Mouse (Mus musculus) MN1 (cell line): ENCODE measurements around the gene Grwd1.
A peak's percentile ranks its signal among the peaks of the same experiment; 100 is the strongest.

ENCODE experiments used
- DNase-seq: peaks from one replicate; pipeline ENCODE4 v3.0.0-alpha.2; 2016; ENCODE audit warnings: low spot score

The Grwd1 gene

DNA sequence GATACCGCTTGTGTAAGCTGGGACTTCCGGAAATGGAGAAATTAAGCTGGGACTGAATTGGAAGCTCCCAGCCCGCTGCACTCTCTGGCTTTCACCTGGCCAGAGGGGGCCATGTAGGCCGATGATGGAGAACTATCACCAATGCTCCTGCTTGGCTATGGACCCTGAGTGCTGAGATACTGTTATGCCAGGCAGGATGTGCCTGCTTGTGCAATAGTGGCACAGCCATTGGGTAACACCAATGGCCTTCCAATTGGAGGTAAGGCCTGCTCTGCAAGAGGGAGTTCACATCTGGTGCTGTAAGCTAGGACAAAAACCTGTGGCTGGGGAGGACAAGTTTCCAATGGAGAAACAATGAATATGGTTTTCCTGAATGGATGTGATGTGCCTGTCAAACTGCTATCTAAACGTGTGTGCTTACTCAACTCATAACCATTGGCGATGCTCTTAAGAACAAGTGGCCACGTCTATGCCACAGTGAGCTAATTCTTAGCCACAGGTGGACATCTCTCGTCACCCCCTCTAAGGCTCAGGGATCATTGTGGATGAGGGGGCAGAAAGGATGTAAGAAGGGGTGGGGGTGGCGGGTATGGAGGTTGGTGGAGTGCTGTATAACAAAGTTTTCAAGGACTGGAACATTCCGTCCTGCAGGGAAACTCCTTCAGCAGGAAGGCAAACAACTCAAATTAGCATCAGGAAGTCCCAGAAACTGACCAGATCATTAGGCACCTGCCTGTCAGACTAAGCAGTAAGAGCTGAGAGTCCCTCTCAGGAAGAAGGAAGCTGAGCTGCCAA, 12.4 kb upstream of the Grwd1 start:
- no peak for DNase-seq

DNA sequence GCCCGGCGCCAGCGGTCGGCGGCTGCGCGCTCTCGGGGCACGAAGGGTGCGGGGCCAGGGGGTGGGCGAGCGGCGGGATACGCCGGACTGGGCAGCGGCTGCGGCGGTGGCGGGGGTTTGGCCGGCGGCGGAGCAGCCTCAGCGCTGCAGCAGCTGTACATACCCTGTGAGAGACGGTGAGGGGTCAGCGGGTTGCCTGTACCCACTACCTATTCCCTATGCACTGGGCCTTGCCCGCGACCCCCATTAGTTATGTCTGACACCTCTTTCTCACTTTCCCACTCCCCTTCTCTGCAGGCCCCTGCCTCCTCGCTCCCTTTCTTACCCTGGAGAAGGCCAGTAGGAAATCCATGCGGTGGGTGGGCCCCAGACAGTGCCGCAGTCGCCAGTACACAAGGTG, 3.2 kb upstream of the Grwd1 start:
- no peak for DNase-seq

DNA sequence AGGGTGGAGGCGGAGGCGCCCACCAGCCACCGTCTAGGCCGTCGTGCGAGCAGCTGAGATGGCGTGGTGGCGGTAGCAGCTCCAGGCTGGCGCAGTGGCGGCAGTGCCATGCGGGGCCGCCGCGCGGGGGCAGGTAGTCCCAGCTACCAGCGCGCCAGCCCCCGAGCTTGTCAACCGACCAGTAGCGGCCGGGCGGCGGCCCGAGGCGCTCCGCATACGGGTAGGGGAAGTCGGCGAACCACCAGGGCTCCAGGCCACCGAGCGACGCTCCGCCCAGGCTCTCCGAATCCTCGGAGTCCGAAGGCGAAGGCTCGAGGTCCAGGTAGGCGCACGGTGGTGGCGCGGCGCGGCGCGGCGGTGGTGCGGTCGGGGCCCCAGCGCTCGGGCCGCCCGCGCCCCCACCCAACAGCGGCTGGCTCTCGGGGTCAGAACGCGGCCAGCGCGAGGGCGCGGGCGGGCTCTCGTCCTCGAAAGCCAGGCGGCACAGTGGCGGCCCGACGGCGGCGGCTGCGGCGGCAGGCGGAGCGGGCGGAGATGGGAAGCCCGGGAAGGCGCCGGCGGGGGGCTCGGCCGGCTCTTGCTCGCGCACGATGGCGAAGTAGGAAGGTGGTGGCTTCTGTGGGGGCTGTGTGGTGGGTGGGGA, 2.5 kb upstream of the Grwd1 start:
- no peak for DNase-seq

DNA sequence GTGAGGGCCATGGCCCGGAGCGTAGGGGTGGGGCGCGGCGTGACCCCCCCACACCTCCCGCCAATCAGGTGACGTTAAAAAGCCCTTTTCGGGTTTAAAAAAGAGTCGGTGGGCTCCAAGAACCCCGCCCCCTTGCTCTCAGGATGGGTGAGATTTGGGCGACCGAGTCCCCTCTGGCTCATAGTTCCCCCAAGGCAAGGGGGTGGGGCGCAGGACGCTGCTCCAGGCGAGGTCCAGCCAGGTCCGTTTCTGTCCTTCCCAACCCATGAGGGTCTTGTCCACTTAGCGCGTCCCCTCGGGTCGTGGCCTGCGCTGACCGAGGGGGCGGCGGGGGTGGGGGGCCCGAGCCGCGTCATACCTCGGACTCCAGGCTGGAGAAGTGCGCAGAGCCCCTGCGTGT, 1.7 kb upstream of the Grwd1 start:
- no peak for DNase-seq

DNA sequence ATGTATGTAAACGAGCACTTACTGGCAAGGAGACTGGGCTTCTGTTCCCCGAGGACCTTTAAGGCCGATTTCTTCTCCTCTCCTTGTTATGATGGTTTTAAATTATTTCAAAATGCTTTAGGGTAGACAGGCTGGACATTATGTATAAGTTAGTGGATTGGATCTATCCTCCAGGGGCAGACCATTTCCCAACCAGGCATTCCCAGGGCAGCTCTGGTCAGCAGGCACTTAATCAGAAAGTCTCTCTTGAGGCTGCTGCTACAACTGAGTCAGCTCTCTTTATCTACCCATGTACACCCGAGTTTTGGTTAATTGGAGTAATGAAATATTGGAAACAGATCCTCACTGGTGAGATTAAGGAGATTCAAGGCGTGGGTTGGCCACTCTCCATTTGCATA, 383 bp upstream of the Grwd1 start:
- peak; percentile 51 for DNase-seq

DNA sequence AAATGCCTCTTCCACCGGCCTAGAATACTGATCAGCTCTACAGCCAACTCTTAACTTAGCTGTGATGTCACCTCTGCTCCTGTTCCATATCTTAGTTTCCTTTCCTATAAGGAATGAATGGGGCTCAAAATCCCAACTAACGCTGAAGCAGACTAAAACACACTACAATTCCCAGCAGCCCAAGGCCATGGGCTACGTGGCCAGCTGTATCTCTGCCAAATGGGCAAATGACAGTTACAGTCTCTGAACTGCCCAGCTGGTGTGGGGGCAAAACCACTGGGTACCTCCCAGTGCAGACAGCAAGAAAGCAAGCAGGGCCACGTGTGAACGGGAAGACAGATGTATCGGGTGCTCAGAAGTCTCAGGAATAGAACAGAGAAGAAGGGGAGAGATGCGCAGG, 4.1 kb downstream of the Grwd1 start:
- no peak for DNase-seq

DNA sequence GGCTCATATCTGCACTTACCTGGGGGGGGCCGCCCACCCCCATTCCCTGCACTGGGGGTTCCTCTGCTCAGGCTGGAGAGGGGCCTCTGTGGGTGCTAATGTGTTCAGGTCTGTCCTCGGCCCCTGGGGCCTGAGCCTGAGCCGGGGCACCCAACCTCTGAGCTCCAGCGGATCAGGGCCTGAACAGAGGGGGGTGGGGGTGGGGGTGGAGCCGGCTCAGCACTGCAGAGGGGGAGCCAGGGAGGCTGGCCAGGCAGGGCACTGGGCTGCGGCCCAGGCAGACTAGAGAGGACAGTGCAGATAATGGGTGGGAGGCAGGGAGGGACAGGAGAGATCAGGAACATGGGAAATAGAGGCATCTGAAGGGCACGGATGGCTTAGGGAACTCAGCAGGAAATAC, 6.1 kb downstream of the Grwd1 start, which contains the start of gene Kcnj14:
Gene Kcnj14, minus strand, starts transcription at position 185 of the 400 bp plus-strand sequence.
- no peak for DNase-seq

DNA sequence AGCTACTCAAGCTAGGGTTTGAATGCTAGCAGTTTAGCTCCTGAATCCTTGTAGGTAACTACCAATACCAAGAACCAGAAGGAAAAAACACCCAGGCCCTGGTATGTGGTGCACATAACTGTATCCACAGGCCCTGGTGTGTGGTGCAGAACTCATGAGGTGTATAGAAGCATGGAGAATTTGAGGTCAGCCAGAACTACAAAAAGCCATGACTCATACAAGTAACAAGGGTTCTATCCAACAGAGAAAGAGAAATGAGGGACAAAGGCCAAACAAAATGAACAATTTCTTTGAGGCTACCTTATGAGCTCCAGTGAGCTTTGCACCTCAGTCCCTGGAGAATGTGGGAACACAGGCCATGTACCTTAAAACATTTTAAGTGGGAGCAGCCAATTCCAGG, 9.8 kb downstream of the Grwd1 start:
- DNase-seq, result no peak

DNA sequence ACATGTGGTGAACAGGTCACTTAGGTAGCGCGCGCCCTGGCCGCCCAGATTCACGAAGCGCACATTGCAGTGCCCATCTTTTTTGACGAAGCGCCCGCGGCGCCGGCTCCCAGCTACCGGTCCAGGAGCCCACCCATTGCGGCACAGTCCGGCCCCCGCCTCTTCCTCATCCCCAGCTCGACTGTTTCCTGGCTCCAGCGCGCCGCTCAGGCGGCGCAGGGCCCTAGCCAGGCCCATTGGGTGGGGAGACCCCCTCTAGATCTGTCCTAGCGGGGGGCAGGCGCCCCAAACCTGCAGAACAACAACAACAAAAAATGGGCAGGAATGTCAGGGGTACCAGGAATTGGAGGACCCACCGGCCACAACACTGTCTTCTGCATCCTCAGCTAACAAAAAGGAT, 10.9 kb downstream of the Grwd1 start:
- DNase-seq, result no peak

DNA sequence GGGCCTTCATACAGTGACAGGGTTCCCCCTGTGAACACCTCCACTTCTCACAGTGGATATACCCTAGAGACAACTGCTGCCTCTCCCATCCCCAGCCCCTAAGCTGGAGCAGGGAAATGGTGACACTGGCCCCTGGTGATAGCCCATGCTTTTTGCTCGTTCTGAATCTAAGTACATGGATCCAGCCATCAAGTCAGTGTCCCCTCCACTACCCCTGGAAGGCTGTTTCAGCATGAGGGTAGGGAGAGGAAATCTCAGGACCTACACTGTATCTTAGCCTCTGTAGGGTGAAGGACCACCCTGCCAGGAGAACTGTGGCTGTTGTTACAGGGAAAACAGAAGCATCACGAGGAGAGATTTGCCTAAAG, 14.8 kb downstream of the Grwd1 start:
- DNase-seq, result no peak

DNA sequence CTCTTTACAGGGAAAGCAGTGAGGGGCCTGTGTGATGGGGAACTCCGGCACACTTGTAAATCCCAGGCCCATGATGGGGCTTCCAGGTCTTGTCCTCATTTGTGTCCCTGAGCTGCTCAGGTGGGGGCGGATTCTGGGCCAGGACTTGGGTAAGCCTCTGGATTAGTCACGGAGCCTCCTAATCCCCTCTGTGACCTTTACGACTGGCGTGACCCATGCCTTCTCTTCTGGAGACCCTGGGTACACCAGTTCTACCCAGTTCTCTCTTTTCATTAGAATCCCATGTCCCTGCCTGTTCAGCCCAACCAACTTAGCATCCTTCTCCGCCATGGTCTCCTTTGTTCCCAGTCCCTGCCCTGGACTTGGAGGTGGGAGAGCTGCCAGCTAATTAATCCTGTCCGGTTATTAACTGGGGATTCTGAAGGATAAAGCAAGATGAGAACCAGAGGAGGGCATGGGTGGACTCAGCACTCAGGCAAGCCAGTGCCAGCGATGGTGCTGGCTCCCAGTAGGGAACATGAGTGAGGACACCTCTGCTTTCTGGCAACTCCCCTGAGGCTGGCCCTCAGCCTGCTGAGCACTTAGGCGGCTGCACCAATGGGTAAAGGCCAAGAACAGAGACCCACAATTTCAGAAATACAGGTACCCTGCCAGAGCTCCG, 15.3 kb downstream of the Grwd1 start:
- DNase-seq, result no peak

DNA sequence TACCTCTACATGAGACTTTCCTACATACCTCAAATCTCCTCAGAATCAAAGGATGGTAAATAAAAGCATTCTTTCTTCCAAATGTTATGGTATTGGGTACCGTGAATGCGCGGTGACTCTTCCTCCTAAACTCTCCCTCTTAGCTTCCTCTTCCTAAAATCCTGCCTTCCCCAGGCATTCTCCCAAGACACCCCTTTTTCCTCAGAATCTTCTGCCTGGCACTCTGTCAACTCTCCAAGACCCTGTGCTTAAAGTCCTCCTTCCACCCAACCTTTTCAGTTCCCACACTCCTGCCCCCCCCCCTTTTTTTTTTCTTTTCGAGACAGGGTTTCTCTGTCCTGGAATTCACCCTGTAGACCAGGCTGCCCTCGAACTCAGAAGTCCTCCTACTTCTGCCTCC, 15.9 kb downstream of the Grwd1 start:
- no peak for DNase-seq

DNA sequence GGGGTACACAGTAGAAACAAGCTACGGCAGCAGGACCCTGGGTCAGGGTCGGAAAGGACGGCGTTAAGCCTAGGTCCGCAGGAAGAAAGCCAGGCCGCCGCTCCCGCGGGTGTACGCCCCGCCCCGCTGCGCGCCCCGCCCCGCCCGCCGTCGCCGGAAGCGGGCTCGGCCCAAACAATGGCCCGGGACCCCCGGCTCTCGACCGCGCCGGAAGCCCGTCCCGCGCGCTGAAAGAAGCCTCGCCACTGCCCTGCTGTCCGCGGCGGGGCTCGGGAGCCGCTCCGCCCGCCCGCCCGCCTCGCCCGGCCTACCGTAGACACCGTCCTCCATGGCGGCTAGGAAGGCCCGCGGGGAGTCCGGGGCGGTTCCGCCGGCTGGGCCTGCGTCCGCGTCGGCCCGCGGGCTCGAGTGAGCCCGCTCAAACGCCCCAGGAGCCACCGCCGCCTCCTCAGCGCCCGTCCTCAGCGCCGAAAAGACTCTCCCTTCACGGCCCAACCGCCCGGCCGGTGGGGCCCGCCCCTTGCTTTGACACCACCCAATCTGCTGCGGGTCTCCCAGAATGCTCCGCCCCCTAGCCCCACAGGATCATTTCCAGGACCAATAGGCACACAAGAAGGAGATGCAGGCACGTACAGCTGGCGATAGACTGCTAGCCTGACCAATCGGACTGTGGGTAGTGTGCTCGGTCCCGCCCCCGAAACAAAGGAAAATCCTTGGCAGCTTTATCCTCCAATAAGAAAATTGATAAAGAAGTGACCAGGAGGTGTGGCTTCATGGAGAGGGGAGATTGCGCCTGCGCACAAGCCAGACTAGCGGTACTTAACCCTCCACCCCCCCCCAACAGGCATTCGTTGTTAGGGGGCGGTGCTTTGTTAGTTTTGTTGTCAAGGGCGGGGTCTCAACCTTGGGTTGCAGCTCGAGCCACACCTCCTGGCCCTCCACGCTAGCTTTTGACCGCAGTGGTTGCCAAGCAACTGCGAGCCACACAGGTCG, 16.7 kb downstream of the Grwd1 start, which contains the start of gene Cyth2:
Gene Cyth2, minus strand, starts transcription at position 795 of the 993 bp plus-strand sequence.
- peak; percentile 98 for DNase-seq

DNA sequence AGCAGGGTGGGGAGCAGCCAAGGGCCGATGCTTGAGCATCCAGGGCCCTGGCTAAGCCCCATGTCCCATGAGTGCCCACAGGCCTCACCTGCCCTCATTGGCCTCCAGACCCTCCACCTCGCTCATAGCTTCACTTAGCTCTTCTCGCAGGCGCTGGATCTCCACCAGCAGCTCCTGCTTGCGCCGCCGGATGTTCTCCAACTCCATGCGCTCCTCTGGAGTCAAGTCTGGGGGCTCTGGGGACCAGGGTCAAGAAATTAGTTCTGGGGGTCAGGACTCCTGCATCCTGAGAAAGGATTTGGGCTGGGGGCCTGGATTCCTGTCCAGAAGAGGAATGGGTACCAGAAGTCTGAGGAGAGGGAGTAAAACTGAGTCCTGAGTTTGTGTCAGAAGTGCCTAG, 17.8 kb downstream of the Grwd1 start:
- DNase-seq, result no peak

DNA sequence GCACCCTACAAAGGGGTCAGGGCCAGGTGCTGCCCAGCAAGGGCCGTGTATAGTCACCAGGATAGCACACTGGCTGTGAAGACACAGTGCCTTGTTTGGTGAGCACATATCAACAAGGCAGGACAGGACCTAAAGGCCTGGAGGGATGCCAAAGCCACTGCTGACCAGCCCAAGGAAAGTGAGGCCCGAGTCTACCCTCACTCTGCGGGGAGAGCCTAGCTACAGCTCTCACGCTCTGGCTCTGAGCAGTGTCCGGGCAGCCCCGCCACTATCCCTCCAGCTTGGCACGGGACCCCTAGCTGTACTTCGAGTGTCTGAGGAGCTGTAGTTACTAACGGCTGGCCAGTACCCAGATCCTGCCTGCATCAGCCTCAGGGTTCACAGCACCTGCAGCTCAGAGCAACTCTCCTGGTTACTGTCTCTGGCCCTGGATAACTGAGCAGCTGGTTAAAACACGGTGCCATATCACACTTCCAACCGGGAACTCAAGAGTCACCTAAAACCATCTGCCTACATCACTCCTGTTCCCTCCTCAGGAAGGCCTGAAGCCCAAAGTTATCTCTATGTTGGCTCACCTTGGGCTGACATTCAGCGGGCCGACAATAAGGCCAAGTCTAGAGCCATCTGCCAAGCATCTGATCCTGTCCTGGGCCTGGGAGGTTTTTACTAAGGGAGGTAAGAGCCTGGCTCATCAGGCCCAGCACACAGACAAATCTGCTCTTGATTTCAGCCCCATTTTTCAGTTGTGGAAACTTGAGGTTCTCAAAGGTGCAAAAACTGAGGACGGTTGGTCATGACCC, 21.3 kb downstream of the Grwd1 start:
- DNase-seq, result peak; percentile 32

DNA sequence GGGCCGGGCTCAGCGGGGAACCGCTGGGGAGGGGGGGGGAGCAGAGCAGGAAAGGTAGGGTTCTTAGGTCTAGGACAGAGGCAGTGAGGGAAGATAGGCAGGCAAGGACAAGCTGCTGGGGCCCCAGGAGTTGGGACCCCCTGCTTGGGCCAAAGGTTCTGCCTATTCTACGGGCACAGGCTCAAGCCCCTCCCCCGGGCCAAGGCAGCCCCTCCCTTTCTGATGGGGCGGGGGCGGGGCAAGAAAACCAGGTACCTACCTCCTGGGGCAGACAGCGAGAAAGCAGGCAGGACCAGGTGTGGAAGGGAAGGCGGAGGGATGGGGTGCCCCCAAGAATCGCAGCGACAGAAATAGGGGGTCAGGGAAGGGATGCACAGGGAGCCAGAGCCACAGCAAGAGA, 22.3 kb downstream of the Grwd1 start:
- DNase-seq, result no peak

DNA sequence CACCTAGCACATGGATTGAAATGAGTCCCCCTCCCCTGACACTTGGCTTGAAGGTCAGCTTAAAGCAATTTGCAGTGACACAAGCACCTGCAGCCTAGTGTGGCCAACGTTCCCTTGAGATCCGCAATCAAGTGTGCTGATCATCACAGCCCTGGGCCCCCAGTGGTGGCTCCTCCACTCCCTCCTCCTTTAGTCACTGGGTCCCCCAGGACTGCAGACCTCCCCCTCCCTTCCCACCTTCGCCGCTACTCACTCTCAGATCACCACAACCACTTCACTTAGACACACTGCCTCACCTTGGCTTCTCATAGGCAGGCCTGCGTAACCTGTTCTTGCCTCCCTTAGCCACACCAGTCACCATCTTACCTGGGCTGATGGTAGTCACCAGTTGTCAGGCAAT, 24.8 kb downstream of the Grwd1 start:
- no peak for DNase-seq

DNA sequence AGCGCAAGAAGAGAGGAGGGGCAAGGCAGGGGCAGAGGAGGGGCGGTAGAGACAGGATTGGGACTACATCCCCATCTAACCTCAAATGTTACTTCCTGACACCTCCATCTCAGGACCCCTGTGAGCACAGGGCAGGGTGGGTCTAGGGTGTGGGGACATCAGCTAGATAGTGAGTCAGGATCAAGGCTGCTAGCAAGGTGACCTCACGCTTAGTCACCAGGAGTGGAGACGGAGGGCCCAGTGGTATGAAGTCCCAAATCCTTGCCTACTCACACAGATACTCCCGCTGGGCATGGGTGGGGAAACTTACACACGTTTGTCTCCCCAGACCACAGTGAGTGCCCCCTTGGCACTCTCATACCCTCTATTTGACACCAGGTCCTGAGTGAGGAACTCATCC, 28.2 kb downstream of the Grwd1 start:
- DNase-seq, result no peak

DNA sequence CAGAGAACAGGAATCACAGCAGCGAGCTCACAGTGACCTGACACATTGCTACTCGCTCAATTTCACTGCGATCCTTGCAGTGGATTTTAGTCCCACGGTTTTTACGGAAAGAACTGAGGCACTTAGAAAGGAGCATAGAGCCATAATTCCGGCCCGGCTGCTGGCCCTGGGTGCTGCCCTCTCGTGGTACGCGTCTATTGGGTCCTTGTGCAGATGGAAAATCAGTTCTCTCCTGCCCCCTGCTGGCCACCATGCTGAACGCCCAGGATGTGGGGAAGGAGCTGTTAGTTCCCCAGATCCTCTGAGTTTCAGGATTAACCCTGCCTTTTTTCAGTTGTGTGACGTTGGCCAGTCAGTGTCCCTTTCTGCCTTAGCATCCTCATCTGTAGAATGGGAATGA, 29.4 kb downstream of the Grwd1 start:
- peak; percentile 88 for DNase-seq

DNA sequence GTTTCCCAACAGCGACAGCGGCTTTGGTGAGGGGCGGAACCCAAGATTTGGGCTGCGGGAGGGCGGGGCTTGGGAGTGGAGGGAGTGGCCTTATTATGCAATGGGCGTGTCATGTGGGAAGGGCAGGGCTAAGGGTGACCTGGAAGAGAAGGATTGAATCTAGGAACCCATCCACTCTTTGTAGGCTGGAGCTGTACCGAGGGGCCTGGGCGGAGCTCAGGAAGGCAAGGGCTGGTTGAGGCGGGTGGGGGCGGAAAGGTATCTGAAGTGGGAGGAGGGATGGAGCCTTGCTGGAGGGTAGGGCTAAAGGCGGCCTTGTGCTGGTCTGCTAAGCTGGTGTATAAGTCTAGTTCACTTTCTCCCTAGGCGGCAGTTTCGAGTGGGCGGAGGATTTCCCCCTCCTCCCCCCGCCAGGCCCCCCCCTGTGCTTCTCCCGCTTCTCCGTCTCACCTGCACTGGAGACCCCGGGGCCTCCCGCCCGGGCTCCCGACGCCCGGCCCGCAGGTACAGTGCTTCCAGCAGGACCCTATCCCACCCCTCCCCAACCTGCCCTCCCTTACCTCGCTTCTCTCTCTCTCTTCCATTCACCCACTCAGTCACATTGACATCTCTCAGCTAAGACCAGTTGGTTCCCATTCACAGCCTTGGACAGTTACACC, 30.1 kb downstream of the Grwd1 start:
- no peak for DNase-seq

DNA sequence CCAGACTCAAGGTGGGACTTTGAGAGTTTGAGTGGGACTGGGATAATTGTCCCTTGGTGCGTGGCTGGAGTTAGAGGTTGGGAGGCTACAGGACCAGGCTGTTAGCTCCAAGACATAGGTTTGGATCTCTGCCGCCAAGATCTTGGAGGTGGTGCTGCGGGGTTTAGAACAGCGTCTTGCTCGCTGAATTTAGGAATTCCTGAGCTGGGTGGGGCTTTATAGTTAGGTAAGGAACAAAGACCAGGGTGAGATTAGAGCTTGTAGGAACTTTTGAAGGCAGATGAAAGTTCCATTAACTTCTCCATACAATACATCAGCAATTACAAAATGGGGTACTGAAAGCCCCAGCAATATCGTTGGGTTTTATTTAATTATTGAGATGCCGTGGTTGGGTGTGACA, 30.7 kb downstream of the Grwd1 start:
- DNase-seq, result no peak
